Mouse (Mus musculus) ovary, adult 18-20 months (tissue): ENCODE data around the gene Map3k5.
A peak's percentile ranks its signal among the peaks of the same experiment; 100 is the strongest.

ENCODE experiments used
- DNase-seq: peaks from one replicate; pipeline ENCODE4 v3.0.0; 2022; ENCODE audit warnings: low spot score, mixed read lengths

The Map3k5 gene

DNA sequence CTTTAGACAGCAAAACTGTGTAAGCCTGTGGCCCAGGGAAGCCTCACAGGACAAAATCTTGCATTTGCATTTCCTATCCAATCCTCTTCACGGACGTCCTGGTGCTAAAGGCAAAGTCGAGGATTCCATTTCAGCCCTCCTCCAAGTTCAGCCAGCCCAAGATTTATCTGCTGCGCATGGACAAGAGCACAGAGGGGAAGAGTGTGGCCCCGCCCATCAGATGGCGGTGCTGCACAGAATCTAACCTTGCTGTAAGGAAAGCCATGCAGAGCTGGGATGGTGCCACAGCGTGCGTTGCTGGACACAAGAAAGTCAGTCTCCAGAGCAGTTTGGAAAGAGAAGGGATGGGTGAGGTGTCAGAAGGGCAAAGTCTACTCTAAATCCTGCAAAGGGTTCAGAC, 226.6 kb downstream of the Map3k5 start:
- no peak for DNase-seq

DNA sequence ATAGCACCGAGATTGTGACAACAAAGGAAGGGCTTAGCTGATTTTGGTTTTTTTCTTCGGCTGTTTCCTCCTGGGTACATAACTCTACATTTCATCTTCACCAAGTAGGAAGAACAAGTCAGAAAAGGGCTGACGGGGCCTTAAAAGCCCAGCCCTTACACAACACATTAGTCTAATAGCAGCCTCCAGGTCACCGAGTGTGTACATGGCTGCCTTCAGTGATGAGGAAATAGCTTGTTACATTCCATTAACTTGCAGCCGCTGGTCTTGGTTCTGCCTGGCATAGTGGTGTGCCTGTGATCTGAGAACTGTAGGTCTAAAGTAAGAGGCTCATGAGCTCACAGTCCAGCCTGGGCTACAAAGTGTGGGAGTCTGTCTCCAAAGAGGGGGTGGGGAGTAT, 230.5 kb downstream of the Map3k5 start:
- DNase-seq: no peak

GRCm38 (mm10) chr10:20166797-20167196, 232.5 kb downstream of the Map3k5 start:
- DNase-seq: no peak

GRCm38 (mm10) chr10:20167467-20167866, 233.2 kb downstream of the Map3k5 start:
- no peak for DNase-seq

GRCm38 (mm10) chr10:20169182-20169674, 235.0 kb downstream of the Map3k5 start:
- DNase-seq: no peak

DNA sequence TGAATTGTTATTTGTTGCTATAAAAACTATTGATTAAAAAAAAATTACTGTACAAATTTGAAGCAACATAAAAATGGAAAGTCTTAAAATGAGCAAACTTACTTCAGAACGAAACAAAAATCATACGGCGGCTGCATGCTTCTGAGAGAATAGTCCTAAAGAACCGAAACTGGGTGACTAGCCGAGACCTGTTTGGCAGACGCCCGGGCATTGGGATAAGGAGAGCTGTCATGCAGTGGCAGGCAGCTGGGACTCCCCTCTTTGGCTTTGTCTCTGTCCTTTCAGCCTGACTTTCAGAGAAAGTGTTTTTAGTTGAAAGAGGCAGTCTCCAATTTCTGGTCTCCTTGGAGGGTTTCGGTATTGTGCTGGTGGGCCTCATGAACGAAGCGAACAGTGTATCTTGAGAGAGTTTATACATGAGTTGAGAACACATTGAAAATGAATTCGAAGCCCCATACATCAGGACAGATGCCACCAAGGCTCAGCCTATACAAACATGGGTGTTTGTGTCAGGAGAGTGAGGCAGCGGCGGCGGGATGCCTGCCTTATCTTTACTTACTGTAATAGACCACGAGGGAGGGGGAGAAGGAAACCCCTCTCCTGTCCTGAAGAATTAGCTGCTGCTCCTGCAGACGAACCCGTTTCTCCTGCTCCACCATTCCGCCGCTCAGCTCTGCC, 235.8 kb downstream of the Map3k5 start:
- no peak for DNase-seq

GRCm38 (mm10) chr10:20170605-20171088, 236.4 kb downstream of the Map3k5 start:
- DNase-seq: peak; percentile 58

DNA sequence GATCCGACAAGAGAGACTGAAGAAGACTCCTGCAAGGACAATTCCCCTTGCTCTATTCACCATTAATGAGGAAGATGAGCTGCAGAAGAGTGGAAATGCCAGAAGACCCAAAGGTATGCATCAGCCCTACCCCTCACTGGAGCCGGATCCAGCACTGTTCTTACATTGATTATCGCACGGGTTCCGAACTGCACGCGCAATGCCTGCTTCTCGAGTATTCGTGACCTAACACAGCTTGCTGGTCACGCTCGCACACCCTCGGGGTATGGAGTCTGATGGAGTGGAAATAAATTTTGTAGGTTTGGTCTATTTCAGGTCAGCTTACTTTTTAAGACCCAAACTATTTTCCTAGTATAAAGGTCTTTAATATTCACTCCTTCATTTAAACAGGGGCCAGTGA, 236.9 kb downstream of the Map3k5 start:
- DNase-seq: no peak

DNA sequence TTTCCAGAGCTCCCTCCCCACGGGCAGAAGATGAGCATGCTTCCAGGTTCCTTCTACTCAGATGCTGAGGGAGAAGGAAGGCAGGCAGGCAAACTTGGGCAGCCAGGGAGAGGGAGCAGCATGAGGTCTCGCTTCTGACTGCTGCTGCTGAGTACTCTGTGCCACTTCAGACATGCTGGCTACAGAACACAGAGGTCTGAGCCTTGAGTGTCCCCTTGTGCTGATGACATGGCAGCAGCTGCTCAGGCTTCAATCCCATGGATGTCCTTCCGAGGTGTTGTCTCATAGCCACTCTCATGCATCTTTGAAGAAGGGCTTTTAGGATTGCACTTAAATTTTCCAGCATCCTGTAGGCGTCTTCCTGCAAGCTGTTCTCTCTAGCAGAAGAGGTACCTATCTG, 237.5 kb downstream of the Map3k5 start:
- no peak for DNase-seq

DNA sequence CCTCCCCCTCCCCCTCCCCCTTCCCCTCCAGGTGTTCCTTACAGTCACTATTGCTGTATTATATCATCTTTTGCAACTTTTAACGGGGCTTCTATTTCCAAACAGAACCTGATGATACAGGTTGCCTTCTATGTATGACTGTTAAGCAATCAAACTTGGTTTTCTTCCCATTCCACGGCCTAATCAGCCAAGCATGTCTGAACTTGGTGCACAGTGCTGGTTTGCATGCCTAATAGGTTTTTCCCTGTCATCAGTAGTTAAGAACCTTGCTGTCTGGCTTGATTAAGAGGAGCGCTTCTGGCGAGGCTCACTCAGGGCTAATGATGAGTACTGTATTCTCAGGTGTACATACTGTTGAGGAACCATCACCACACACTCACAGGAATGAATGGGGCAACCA, 239.5 kb downstream of the Map3k5 start:
- DNase-seq: no peak

GRCm38 (mm10) chr10:20176054-20176453, 241.8 kb downstream of the Map3k5 start:
- DNase-seq: no peak

- no peak for DNase-seq
Observed at GRCm38 (mm10) chr10:20178807-20179605, 244.7 kb downstream of the Map3k5 start.

GRCm38 (mm10) chr10:20181198-20181597, 246.9 kb downstream of the Map3k5 start:
- DNase-seq: no peak

DNA sequence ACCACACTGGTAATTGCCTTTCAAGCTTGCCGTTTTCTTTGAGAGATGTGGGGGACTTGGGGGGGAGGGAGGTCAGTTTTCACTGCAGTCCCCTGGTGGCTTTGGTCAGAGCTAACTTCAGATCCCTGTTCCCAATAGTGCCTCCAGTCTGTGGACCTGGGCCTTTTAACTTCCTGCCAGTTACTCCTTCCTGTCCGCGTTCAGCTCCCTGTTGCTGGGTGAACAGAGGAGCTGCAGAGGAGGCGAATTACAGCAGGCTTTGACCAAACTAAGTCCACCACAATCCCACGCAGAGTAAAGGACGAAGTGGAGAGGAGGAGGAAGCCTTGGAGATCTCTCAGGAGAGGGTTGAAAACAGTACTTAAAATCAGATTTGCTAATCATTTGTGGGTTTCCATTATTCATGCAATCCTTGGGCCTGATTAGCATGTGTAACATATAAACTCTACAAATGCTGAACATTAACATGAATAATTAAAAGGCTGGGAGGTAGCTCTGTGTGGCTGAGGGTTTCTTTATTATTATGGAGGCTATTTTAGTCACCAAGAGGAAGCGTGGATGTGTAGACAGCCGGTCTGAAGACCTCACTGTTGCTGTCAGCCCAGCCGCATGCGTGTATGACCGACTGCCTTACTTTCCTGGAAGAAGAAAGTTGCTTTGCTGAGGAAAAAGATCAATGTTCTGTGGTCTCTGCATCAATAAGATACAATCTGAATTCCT, 247.6 kb downstream of the Map3k5 start:
- DNase-seq: no peak

- DNase-seq: no peak
Observed at GRCm38 (mm10) chr10:20184326-20184725, 250.1 kb downstream of the Map3k5 start.

GRCm38 (mm10) chr10:20185264-20185663, 251.0 kb downstream of the Map3k5 start:
- DNase-seq: no peak

DNA sequence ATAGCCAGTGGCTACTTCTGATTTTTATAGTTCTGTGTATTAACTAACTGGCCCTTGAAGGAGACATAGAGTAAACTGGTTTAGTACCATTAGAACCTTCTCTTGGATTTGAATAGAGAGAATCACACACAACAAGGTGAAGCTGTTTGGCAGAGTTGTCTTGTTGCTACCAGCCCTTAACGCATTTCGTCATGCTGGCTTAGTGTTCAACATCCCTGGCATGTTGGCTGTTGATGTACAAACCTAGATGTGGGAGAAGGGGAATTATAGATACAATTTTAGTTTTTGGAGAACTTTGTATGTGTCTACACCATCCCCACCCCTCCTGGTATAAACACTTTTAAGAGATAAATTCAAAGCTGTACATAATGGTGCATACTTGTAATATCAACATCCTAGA, 251.5 kb downstream of the Map3k5 start:
- no peak for DNase-seq

DNA sequence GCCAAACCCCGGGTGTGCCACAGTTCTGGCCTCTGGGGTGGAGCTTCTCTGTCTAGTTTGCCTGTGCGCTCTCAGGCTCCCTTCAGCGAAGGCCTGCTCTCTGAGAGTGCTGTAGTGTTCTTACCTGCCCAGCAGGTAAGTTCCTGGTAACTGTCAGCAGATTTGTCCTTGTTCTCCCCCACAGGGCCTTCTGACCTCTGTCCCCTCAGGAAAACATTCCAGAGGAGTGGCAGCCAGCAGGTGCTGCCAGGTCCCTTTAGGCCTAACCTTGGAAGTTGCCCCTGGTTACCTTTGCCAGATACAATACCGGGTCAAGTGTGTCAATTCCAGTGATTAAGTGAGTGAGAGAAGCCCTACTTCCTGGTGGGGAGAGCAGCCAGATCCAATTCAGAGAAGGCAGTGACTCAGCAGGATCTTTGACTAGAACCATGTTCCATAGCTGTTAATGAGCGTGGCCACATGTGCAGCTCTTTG, 252.6 kb downstream of the Map3k5 start:
- DNase-seq: no peak

GRCm38 (mm10) chr10:20190139-20190747, 256.0 kb downstream of the Map3k5 start:
- DNase-seq: no peak
